Mouse (Mus musculus) kidney, adult 2 months (tissue): ENCODE measurements around the gene Pdap1. TPM values are rescaled to one million over a fixed set of nuclear protein-coding genes. Genes with fewer than 3 reads are reported as not detected.
A peak's percentile ranks its signal among the peaks of the same experiment; 100 is the strongest.
"Not testable (repeated sequence)": the region's sequence is repeated elsewhere in the genome, so short reads cannot be mapped to it uniquely, and the experiment has no call there.

ENCODE experiments used
- DNase-seq: peaks from one replicate; pipeline ENCODE4 v3.0.0; 2021
- H3K27ac ChIP-seq: fragments of 200-500 bp; 2 replicates; pipeline ENCODE4 v1.5.1; 2012; ENCODE audit warnings: low read depth, low read length, control low read depth, inconsistent platforms; ENCODE audit not compliant: insufficient read depth
- H3K27me3 ChIP-seq: fragments of 200-500 bp; replicated peaks from 2 replicates; pipeline ENCODE4 v1.6.1; 2012; ENCODE audit warnings: mild to moderate bottlenecking, moderate library complexity, low read length, inconsistent platforms; ENCODE audit not compliant: control insufficient read depth, insufficient read depth
- H3K36me3 ChIP-seq: fragments of 200-500 bp; 2 replicates; pipeline ENCODE4 v1.6.1; 2012; ENCODE audit warnings: mild to moderate bottlenecking, moderate library complexity, low read length, inconsistent platforms; ENCODE audit not compliant: control insufficient read depth, insufficient read depth
- H3K4me1 ChIP-seq: fragments of 200-500 bp; 2 replicates; pipeline ENCODE4 v1.6.1; 2011; ENCODE audit warnings: low read length; ENCODE audit not compliant: control insufficient read depth, insufficient read depth
- H3K4me3 ChIP-seq: fragments of 200-500 bp; 2 replicates; pipeline ENCODE4 v1.5.1; 2011; ENCODE audit warnings: mild to moderate bottlenecking, low read depth, low read length, control low read depth; ENCODE audit not compliant: insufficient read depth
- CTCF ChIP-seq: fragments of 200-500 bp; conservative IDR thresholded peaks from 2 replicates; pipeline ENCODE4 v1.5.1; 2011; ENCODE audit warnings: low read depth, mild to moderate bottlenecking, control low read depth, low read length, moderate library complexity, mixed read lengths; ENCODE audit not compliant: insufficient read depth, insufficient read length
- POLR2A ChIP-seq: fragments of 200-500 bp; IDR thresholded peaks from one replicate; pipeline ENCODE4 v1.6.1; 2011; ENCODE audit warnings: low read depth, low read length, control low read depth
- WGBS: fragments of 180-500 bp; shearing (Covaris S2); methylation state at CpG from one replicate; pipeline ENCODE4 v1.1.7; 2018; 5-methylcytosine and 5-hydroxymethylcytosine counted together
- polyA plus RNA-seq: library from polyadenylated mRNA; depleted of rRNA; stranded (reverse); fragments of >200 nt; gene quantifications from 2 replicates; pipeline ENCODE4 v1.2.3, GENCODE M21; 2012

Gene Pdap1
- polyA plus RNA-seq, 1 experiment: 25.6 TPM

GRCm38 (mm10) chr5:145098340-145098821, 41.7 kb downstream of the Pdap1 start:
- no peaks in the 10 kb centered on the region for H3K4me1 ChIP-seq
- no peak for DNase-seq
- WGBS: 91% methylated on average over 10 of the region's 10 CpGs
- no peak overlapping the region for H3K4me3 ChIP-seq
- H3K36me3 ChIP-seq: peaks cover 3% of the 10 kb centered on the region
- TF ChIP-seq CTCF: no peak
- no peak for TF ChIP-seq POLR2A
- no peaks in the 10 kb centered on the region for H3K27me3 ChIP-seq
- no peak overlapping the region for H3K27ac ChIP-seq

GRCm38 (mm10) chr5:145096195-145096594, 43.8 kb downstream of the Pdap1 start:
- H3K4me3 ChIP-seq: no peak overlapping the region
- TF ChIP-seq POLR2A: no peak
- no peak for TF ChIP-seq CTCF
- no peaks in the 10 kb centered on the region for H3K27me3 ChIP-seq
- DNase-seq: no peak
- WGBS: 80% methylated on average over 4 of the region's 4 CpGs
- no peak overlapping the region for H3K27ac ChIP-seq
- H3K4me1 ChIP-seq: no peaks in the 10 kb centered on the region
- H3K36me3 ChIP-seq: peaks cover 3% of the 10 kb centered on the region

DNA sequence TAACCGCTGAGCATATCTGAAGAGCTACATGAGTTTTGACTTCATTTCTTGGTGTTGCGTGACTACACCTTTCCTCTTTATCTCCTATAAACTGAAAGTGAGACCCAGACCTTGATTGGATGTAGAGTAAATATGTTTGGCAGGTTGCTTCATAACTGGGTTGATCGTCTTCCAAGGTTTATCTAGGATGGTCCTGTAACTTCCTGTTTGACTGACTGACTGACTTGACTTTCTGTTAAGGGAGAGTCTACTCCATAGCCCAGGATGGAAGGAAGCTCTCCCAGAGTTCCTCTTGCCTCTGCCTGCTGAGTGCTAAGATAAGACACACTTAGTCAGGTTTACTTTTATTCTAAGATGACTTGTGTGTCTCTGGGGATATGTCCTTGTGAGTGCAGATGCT, 50.2 kb downstream of the Pdap1 start:
- Histone ChIP-seq H3K27me3 (no peaks in the 10 kb centered on the region), H3K4me1 (0 out of 2 replicates have a peak, but pooled peaks cover 2% of the 10 kb centered on the region), H3K27ac (no peak overlapping the region), H3K36me3 (no peaks in the 10 kb centered on the region), H3K4me3 (no peak overlapping the region)
- TF ChIP-seq CTCF (no peak), POLR2A (no peak)
- 87% methylated on average over 3 of the region's 3 CpGs for WGBS
- no peak for DNase-seq

- TF ChIP-seq POLR2A (no peak), CTCF (no peak)
- peaks cover 6% of the 10 kb centered on the region; the same call in 1 of the 2 replicates for H3K4me1 ChIP-seq
- H3K27ac ChIP-seq: no peak overlapping the region
- 97% methylated on average over 2 of the region's 2 CpGs for WGBS
- no peaks in the 10 kb centered on the region for H3K27me3 ChIP-seq
- no peak for DNase-seq
- no peak overlapping the region for H3K4me3 ChIP-seq
- no peaks in the 10 kb centered on the region for H3K36me3 ChIP-seq
These were observed 51.9 kb downstream of the Pdap1 start for GRCm38 (mm10) chr5:145088186-145088585.

GRCm38 (mm10) chr5:145084822-145085221, 55.2 kb downstream of the Pdap1 start:
- WGBS: 31% methylated on average over 2 of the region's 2 CpGs
- DNase-seq: no peak
- no peaks in the 10 kb centered on the region for H3K27me3 ChIP-seq
- peaks cover 6% of the 10 kb centered on the region; the same call in 1 of the 2 replicates for H3K4me1 ChIP-seq
- no peaks in the 10 kb centered on the region for H3K36me3 ChIP-seq
- TF ChIP-seq POLR2A (no peak), CTCF (no peak)
- H3K4me3 ChIP-seq: no peak overlapping the region
- H3K27ac ChIP-seq: no peak overlapping the region

DNA sequence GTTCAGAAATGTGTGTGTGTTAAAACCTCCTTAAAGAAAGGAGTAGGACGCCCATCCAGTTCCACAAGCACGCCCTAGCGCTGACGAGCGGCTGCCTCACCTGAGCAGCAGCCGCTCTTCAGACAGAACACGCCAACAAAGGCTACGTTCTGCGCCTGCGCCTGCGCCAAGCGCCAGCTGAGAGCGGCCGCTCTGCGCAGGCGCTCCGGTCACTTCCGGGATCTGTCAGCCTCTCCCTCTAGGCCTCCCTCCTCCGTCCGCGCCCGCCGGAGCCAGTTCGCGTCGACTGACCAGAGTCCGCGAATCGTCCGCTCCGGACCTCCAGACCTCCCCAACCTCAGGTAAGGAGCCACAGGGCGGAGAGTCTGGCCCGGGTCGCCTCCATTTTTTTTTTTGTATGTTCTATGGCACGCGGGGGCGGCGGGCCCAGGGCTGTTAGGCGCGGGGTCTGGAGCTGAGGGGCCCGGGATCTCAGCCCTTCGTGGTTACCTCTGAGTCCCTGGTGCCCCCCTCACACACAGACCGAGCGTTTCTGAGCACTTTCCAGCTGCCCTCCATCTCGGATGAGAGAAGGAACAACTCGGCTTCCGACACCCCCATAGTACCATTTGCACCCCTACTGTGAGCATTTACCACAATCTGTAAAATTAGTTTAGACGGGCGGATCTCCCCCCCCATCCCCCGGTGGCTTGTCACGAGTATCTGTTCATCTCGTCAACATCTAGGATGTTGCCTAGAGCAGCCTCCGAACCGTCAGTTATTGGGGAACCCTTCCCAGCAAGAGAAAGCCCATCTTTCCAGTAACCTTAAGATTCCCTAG, 56.2 kb downstream of the Pdap1 start, which contains the start of the genes Arpc1a and Kpna7:
Arpc1a (plus strand) TSS at position 199 of the 820 bp plus-strand sequence.
Kpna7 (minus strand) TSS at position 399 of the 820 bp plus-strand sequence.
- H3K4me3 ChIP-seq: peak within 1 kb of the TSS; percentile 81
- peak within 1 kb of the TSS; percentile 46 for H3K27ac ChIP-seq
- no peaks in the 10 kb centered on the region for H3K27me3 ChIP-seq
- no peaks in the 10 kb centered on the region for H3K36me3 ChIP-seq
- peaks cover 6% of the 10 kb centered on the region; the same call in 1 of the 2 replicates for H3K4me1 ChIP-seq
- peak; percentile 97 for DNase-seq
- peak; percentile 67 for TF ChIP-seq POLR2A
- TF ChIP-seq CTCF: no peak
- under 1% methylated on average over 54 of the region's 54 CpGs for WGBS

- DNase-seq, H3K27me3 ChIP-seq, H3K4me1 ChIP-seq, H3K36me3 ChIP-seq, H3K27ac ChIP-seq: not testable (repeated sequence)
- 44% methylated on average over 6 of the region's 6 CpGs for WGBS
- H3K4me3 ChIP-seq: peak overlapping the region; percentile 26; the same call in 1 of the 2 replicates
These were observed 56.8 kb downstream of the Pdap1 start for GRCm38 (mm10) chr5:145083201-145083600.
